Mouse (Mus musculus): ENCODE data around the gene Olfr340.

DNA sequence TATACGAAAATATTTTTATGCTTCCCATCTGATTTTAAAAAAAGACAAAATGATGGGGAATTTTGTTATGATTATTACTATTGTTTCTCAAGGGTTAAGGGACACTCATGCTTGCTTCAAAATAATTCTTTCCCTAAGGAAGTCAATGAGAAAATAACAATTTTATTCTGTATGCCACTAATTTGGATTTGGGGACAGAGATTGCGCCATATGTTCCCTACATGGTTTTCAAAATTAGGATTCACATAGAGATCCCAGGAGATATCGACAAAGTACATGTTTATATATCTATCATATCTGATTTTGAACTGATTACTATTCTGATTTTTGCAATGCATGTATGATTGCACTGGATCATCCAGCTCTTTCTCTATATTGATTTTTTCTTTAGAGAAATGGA lies 33.7 kb upstream of the Olfr340 start, which contains the start of gene Olfr339:
- TF ChIP-seq POLR2A (IDR thresholded peaks at IDR 0.05; ENCODE audit: borderline replicate concordance, low read depth, low read length) (no peak), CTCF (IDR thresholded peaks at IDR 0.05; ENCODE audit: low read depth, low read length) (no peak)
